Mouse (Mus musculus): ENCODE measurements around the gene Metrnl. TPM values are rescaled to one million over a fixed set of nuclear protein-coding genes. Genes with fewer than 3 reads are reported as not detected.

Metrnl gene
- polyA plus RNA-seq, 1 experiment: 200 TPM

GRCm38 (mm10) chr11:121746941-121747494 is 45.7 kb downstream of the Metrnl start:
- peak overlapping the region; percentile 54; the same call in 1 of the 2 replicates for H3K27ac ChIP-seq (ENCODE audit: insufficient read depth, low read depth, low read length)
- peaks cover 53% of the 10 kb centered on the region for H3K4me1 ChIP-seq (ENCODE audit: control insufficient read depth, insufficient read depth, low read length)
- no peak overlapping the region for H3K4me3 ChIP-seq (ENCODE audit: insufficient read depth, low read length)
- no peak for TF ChIP-seq POLR2A (IDR thresholded peaks at IDR 0.05; ENCODE audit: borderline replicate concordance, low read depth, low read length)
- no peak for TF ChIP-seq CTCF (IDR thresholded peaks at IDR 0.05; ENCODE audit: low read depth, low read length)

- Histone ChIP-seq H3K4me3 (ENCODE audit: insufficient read depth, low read length) (no peak overlapping the region), H3K4me1 (ENCODE audit: control insufficient read depth, insufficient read depth, low read length) (peaks cover 57% of the 10 kb centered on the region), H3K27ac (ENCODE audit: insufficient read depth, low read depth, low read length) (peak overlapping the region; percentile 54)
- TF ChIP-seq CTCF (IDR thresholded peaks at IDR 0.05; ENCODE audit: low read depth, low read length) (no peak), POLR2A (IDR thresholded peaks at IDR 0.05; ENCODE audit: borderline replicate concordance, low read depth, low read length) (no peak)
Observed at GRCm38 (mm10) chr11:121748003-121748684, 46.8 kb downstream of the Metrnl start.

Other genes starting within 250 kb of the Metrnl start
- gene Tbcd, start 249.6 kb upstream of the Metrnl start, polyA plus RNA-seq (2012; ENCODE audit: insufficient read depth, insufficient read length, missing spikeins): 25.2 and 27.4 TPM in 2 replicates
- gene Zfp750, start 182.2 kb upstream of the Metrnl start, polyA plus RNA-seq (2012; ENCODE audit: insufficient read depth, insufficient read length, missing spikeins): not detected in 2 replicates
- 5.5 and 5.7 TPM in 2 replicates for gene B3gntl1, start 28.4 kb upstream of the Metrnl start, polyA plus RNA-seq (2012; ENCODE audit: insufficient read depth, insufficient read length, missing spikeins)
- gene Ptchd3, start 128.7 kb downstream of the Metrnl start, polyA plus RNA-seq (2012; ENCODE audit: insufficient read depth, insufficient read length, missing spikeins): not detected in 2 replicates

Data from bone marrow macrophage, adult 2 months (primary cell).